Mouse (Mus musculus) CH12F3 (cell line): Measurements from ENCODE around the gene Hormad1.
"Not testable (repeated sequence)": the region's sequence is repeated elsewhere in the genome, so short reads cannot be mapped to it uniquely, and the experiment has no call there.

ENCODE experiments used
- in situ Hi-C: fragments of 300-500 bp; cut with MboI; formaldehyde crosslinking; loops from 2 replicates; pipeline ENCODE4 v1.14.3; 2020; ENCODE audit warnings: low sequenced_read_pairs

The Hormad1 gene

GRCm38 (mm10) chr3:95560738-95561137, 1.3 kb downstream of the Hormad1 start:
- in situ Hi-C loops: no loop called here

DNA sequence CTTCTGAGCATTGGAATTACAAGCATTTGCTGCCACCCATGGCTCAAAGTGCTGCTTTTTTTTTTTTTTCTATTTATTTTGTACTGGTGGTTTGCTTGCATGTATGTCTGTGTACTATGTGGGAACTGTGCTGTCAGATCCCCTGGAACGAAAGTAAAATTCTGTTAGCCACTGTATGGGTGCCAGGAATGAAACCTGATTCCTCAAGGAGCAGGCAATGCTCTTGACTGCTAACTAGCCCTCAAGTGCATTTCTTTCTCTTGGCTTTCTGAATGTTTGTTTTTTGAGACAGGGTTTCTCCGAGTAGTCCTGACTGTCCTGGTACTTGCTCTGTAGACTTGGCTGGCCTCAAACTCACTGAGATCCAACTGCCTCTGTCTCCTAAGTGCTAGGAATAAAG, 2.3 kb downstream of the Hormad1 start:
- in situ Hi-C loops: no loop called here

- in situ Hi-C loops: no loop called here
Observed at GRCm38 (mm10) chr3:95569585-95569984, 10.1 kb downstream of the Hormad1 start.

DNA sequence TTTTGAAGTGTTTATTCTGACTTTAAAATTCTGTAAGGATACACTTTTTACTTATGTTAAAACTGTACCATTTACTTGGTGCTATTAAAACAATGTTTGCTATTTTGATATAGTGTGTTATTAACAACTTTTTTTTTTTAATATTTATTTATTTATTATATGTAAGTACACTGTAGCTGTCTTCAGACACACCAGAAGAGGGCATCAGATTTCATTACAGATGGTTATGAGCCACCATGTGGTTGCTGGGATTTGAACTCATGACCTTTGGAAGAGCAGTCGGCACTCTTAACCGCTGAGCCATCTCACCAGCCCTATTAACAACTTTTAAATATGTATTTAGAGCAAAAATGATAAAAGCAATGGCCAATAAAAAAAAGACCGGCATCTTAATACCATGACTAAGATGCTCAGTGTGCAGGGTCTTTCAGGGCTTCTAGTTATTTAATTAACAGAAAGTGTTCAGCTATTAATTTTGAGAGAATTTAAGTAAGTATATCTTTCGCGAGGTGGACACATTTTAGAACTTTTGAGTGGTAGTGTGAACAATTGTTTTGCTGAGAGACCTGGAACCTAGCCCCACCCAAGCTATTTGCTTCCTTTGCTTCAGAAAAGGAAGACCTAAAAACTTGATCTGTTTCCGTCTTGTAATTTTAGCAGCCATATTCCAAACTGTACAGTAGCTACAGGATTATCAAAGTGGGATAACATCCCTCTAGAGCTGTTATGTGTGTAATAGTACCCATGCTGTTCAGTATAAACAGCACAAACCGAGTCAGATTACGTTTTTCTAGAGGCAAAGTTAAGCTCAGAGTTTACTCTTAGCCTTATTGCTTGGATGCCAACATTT, 28.5 kb downstream of the Hormad1 start:
- in situ Hi-C loops: no loop called here

DNA sequence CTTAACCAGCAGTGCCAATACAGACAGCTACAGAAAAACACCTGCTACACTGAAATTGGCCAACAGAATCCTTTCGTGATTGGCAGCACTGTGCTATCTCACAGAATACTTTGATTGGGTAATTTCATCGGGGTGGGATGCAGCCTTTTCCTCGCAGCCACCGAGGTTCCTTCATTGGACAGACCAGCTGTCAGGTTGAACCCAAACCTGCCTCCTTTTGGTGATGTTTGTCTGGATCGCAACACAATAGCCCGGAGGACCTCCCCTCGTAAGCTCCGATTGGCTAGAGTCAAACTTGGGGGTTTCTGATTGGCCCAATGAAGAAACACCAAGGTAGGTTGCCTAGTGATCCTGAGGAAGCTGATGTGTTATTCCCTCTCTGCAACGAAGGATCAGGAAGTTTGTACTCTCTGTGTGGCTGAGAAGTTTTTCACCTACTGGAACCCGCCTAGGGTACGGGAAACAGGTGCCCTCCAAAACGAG, 29.2 kb downstream of the Hormad1 start, which contains the start of gene Golph3l:
TSS of gene Golph3l (plus strand) at position 331 of the 483 bp plus-strand sequence.
- in situ Hi-C loops: no loop called here

DNA sequence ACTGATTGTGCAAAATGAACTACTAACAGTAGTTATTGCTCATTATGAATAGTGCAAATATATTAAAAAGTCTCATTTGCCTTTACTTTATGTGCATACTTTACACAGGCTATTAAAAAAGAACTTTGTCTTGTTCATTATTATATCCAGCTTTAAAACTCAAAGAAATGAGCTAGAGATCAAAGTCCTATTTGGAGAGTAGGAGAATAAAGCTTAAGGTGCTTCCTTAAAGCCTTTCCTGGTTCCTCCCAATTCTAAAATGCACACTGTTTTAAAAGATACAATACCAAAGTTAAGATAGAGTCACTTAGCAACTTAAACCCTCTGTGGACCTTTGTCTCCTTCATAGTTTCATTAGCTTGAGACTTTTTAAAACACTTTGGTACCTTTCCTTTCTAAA, 39.3 kb downstream of the Hormad1 start:
- in situ Hi-C loops: no loop called here

GRCm38 (mm10) chr3:95601287-95601686, 41.8 kb downstream of the Hormad1 start:
- in situ Hi-C loops: no loop called here

GRCm38 (mm10) chr3:95606096-95606495, 46.6 kb downstream of the Hormad1 start:
- in situ Hi-C loops: no loop called here

DNA sequence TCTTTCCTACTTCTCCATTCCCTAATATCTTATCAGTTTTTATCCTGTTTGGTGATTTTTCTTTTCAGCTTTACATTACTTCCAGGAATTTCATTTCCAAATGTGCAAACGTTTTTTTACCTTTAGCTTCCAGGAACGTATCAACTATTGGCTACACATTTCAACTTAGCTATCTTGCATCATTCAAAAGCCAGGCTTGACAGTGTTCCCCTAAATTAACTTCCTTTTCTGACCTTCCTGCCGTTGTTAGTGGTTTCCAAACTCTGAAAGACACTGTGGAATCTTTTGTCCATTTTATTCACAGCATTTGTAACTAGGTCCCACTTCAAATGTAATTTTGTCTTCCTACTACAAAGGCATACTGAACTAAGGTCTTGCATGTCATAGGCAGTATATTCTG, 49.7 kb downstream of the Hormad1 start:
- in situ Hi-C loops: no loop called here

DNA sequence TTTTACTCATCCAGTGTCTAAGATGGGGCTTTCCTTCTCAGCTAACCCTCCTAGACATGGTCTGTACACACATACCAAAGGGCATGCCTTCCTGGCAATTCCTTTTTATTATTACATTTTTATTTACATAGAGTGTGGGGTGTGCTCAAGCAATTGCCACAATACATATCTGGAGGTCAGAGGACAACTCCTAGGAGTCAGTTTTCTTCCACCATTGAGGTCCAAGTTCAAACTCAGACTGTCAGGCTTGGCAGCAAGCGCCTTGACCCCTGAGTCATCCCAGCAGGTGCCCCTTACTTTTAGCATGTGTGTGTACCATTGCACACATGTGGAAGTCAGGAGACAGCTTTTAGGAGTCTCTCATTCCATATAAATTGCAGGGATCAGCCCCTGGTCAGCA, 54.5 kb downstream of the Hormad1 start:
- in situ Hi-C loops: no loop called here

DNA sequence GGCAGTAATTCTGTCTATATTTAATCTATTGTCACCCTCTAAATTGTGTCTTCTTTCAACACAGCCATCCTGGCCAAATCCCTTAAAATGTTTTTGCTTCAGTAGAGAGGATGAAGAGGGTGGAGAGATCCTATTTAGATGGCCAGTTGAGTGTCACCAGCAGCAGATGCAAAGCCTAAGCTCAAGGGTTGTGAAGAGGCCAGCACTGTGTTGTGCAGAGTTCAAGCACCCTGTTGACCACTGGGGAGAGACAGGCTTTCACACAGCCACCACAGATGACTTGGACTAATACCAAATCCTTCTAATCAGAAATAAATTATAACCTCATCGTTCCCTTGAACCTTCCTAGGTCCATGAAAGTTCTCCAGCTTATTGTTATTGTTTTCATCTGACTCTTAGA, 59.0 kb downstream of the Hormad1 start:
- in situ Hi-C loops: no loop called here

GRCm38 (mm10) chr3:95621241-95621640, 61.8 kb downstream of the Hormad1 start:
- in situ Hi-C loops: no loop called here

DNA sequence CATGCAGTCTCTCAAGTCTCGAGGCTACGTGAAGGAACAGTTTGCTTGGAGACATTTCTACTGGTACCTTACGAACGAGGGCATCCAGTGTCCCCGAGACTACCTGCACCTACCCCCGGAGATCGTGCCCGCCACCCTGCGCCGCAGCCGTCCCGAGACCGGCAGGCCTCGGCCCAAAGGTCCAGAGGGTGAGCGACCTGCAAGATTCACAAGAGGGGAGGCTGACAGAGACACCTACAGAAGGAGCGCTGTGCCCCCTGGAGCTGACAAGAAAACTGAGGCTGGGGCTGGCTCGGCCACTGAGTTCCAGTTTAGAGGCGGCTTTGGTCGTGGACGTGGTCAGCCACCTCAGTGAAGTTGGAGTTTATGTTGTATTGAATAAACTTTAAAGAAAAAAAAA, 62.9 kb downstream of the Hormad1 start:
- in situ Hi-C loops: not testable (repeated sequence)

DNA sequence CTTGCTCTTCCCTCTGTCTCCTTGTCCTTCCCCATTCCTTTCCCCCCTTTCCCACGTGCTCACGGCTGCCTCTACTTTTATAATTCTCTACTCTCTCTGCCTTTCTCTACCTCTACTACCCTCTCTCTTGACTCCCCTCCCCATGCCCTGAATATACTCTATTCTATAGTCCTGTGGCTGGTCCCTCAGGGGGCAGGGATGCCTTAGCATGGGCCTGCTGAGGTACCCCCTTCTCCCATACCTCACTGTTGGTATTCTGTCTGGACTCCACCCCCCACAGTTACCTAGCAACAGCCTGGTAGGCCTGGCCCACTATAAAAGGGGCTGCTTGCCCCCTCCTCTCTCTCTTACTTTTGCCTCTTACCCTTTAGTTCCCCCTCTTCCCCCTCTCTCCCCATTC, 64.1 kb downstream of the Hormad1 start:
- in situ Hi-C loops: no loop called here

DNA sequence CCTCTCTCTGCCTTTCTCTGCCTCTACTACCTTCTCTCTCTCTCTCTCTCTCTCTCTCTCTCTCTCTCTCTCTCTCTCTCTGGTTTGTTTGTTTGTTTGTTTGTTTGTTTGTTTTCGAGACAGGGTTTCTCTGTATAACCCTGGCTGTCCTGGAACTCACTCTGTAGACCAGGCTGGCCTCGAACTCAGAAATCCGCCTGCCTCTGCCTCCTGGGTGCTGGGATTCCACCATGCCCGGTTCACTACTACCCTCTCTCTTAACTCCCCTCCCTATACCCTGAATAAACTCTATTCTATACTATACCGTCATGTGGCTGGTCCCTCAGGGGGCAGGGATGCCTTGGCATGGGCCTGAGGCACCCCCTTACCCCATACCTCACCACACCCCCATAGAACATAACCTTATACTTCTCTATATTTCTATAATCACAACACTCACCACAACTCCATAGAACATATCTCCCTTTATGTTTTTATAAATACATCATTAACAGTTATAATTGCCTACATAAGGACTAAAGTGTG, 64.6 kb downstream of the Hormad1 start:
- in situ Hi-C loops: not testable (repeated sequence)

- in situ Hi-C loops: no loop called here
Observed at GRCm38 (mm10) chr3:95624628-95625503, 65.4 kb downstream of the Hormad1 start, which contains the start of gene Ensa. TSS of gene Ensa (plus strand) at chr3:95624993.

DNA sequence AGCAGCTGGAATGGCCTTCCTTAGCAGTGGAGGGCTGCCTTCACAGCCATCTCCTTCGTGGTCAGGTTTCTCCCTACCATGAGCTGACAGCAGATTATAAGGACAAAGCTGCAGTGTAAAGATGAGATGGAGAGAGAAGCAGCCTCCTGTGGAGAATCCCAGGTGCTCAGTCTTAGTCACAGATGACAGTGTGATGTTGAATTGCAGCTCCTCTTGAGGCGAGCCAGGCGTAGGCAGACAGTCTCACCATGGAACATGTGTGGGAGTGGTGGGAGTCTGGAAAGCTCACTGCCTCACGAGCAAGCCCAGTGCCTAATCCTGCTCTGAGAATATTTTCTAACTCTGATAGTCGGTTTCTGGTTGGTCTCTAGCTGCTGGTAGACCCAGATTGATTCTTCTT, 68.3 kb downstream of the Hormad1 start:
- in situ Hi-C loops: no loop called here

- in situ Hi-C loops: no loop called here
Observed at GRCm38 (mm10) chr3:95629755-95630154, 70.3 kb downstream of the Hormad1 start.

GRCm38 (mm10) chr3:95630856-95631255, 71.4 kb downstream of the Hormad1 start:
- in situ Hi-C loops: no loop called here

GRCm38 (mm10) chr3:95631304-95631703, 71.8 kb downstream of the Hormad1 start:
- in situ Hi-C loops: no loop called here
